Mouse (Mus musculus): ENCODE results near the gene Map1lc3a. TPM values are rescaled to one million over a fixed set of nuclear protein-coding genes. Genes with fewer than 3 reads are reported as not detected.

Gene Map1lc3a
- total and polyA plus RNA-seq, 2 experiments from 2014 or later, result 425 to 789 TPM

- H3K36me3 ChIP-seq (ENCODE audit: insufficient read depth), result peaks cover 85% of the 10 kb centered on the region
- H3K4me1 ChIP-seq (ENCODE audit: insufficient read depth), result no peaks in the 10 kb centered on the region
- ATAC-seq (no peak), DNase-seq (no peak)
- no peaks in the 10 kb centered on the region for H3K9me3 ChIP-seq (ENCODE audit: low read length)
- no peak overlapping the region for H3K4me3 ChIP-seq (ENCODE audit: low read depth, low read length)
- no peak for TF ChIP-seq CTCF (IDR thresholded peaks at IDR 0.05; ENCODE audit: low read depth)
- no peak overlapping the region for H3K9ac ChIP-seq
- no peak overlapping the region for H3K27ac ChIP-seq (ENCODE audit: low read depth, low read length)
- WGBS, result 100% methylated on average over 1 of the region's 1 CpGs
- H3K4me2 ChIP-seq (ENCODE audit: low read depth), result no peak overlapping the region
- no peaks in the 10 kb centered on the region for H3K27me3 ChIP-seq (ENCODE audit: insufficient read depth, low read length)
Observed at GRCm38 (mm10) chr2:155248206-155248605, 27.9 kb upstream of the Map1lc3a start.

- 86% methylated on average over 2 of the region's 2 CpGs for WGBS
Observed at GRCm38 (mm10) chr2:155248718-155249117, 27.4 kb upstream of the Map1lc3a start.

GRCm38 (mm10) chr2:155249588-155249987 lies 26.5 kb upstream of the Map1lc3a start:
- 92% methylated on average over 5 of the region's 5 CpGs for WGBS
- H3K27ac ChIP-seq (ENCODE audit: low read depth, low read length), result no peak overlapping the region
- TF ChIP-seq CTCF (IDR thresholded peaks at IDR 0.05; ENCODE audit: low read depth), result no peak
- H3K9me3 ChIP-seq (ENCODE audit: low read length), result no peaks in the 10 kb centered on the region
- H3K4me1 ChIP-seq (ENCODE audit: insufficient read depth), result no peaks in the 10 kb centered on the region
- no peak for DNase-seq
- H3K36me3 ChIP-seq (ENCODE audit: insufficient read depth), result peaks cover 71% of the 10 kb centered on the region
- H3K4me3 ChIP-seq (ENCODE audit: low read depth, low read length), result no peak overlapping the region
- H3K27me3 ChIP-seq (ENCODE audit: insufficient read depth, low read length), result no peaks in the 10 kb centered on the region
- H3K4me2 ChIP-seq (ENCODE audit: low read depth), result no peak overlapping the region
- no peak for ATAC-seq
- H3K9ac ChIP-seq, result no peak overlapping the region

More at GRCm38 (mm10) chr2:155248718-155249117, 27.4 kb upstream of the Map1lc3a start:
- no peak for TF ChIP-seq CTCF (IDR thresholded peaks at IDR 0.05; ENCODE audit: low read depth)
- H3K9ac ChIP-seq, result no peak overlapping the region
- DNase-seq (no peak), ATAC-seq (no peak)
- H3K27ac ChIP-seq (ENCODE audit: low read depth, low read length), result no peak overlapping the region
- peaks cover 80% of the 10 kb centered on the region for H3K36me3 ChIP-seq (ENCODE audit: insufficient read depth)
- no peak overlapping the region for H3K4me2 ChIP-seq (ENCODE audit: low read depth)
- no peaks in the 10 kb centered on the region for H3K27me3 ChIP-seq (ENCODE audit: insufficient read depth, low read length)
- no peaks in the 10 kb centered on the region for H3K9me3 ChIP-seq (ENCODE audit: low read length)
- H3K4me3 ChIP-seq (ENCODE audit: low read depth, low read length), result no peak overlapping the region
- H3K4me1 ChIP-seq (ENCODE audit: insufficient read depth), result no peaks in the 10 kb centered on the region

- no peak overlapping the region for H3K4me2 ChIP-seq (ENCODE audit: low read depth)
- no peaks in the 10 kb centered on the region for H3K9me3 ChIP-seq (ENCODE audit: low read length)
- no peak overlapping the region for H3K27ac ChIP-seq (ENCODE audit: low read depth, low read length)
- H3K4me3 ChIP-seq (ENCODE audit: low read depth, low read length), result no peak overlapping the region
- no peak for TF ChIP-seq CTCF (IDR thresholded peaks at IDR 0.05; ENCODE audit: low read depth)
- WGBS, result 91% methylated on average over 6 of the region's 6 CpGs
- H3K9ac ChIP-seq, result no peak overlapping the region
- no peak for ATAC-seq
- no peaks in the 10 kb centered on the region for H3K27me3 ChIP-seq (ENCODE audit: insufficient read depth, low read length)
- H3K36me3 ChIP-seq (ENCODE audit: insufficient read depth), result no peaks in the 10 kb centered on the region
- no peaks in the 10 kb centered on the region for H3K4me1 ChIP-seq (ENCODE audit: insufficient read depth)
- DNase-seq, result no peak
Observed at GRCm38 (mm10) chr2:155265526-155265925, 10.6 kb upstream of the Map1lc3a start.

- ATAC-seq, result no peak
- Histone ChIP-seq H3K4me1 (ENCODE audit: insufficient read depth) (no peaks in the 10 kb centered on the region), H3K9me3 (ENCODE audit: low read length) (no peaks in the 10 kb centered on the region), H3K27ac (ENCODE audit: low read depth, low read length) (no peak overlapping the region), H3K4me3 (ENCODE audit: low read depth, low read length) (no peak overlapping the region), H3K9ac (no peak overlapping the region), H3K4me2 (ENCODE audit: low read depth) (no peak overlapping the region), H3K27me3 (ENCODE audit: insufficient read depth, low read length) (no peaks in the 10 kb centered on the region), H3K36me3 (ENCODE audit: insufficient read depth) (no peaks in the 10 kb centered on the region)
- TF ChIP-seq CTCF (IDR thresholded peaks at IDR 0.05; ENCODE audit: low read depth), result no peak
- WGBS, result 83% methylated on average over 5 of the region's 5 CpGs
- DNase-seq, result no peak
Observed at GRCm38 (mm10) chr2:155266896-155267295, 9.2 kb upstream of the Map1lc3a start.

GRCm38 (mm10) chr2:155271957-155272356 lies 4.1 kb upstream of the Map1lc3a start:
- Histone ChIP-seq H3K9me3 (ENCODE audit: low read length) (no peaks in the 10 kb centered on the region), H3K4me2 (ENCODE audit: low read depth) (no peak overlapping the region), H3K4me1 (ENCODE audit: insufficient read depth) (no peaks in the 10 kb centered on the region), H3K27me3 (ENCODE audit: insufficient read depth, low read length) (no peaks in the 10 kb centered on the region), H3K27ac (ENCODE audit: low read depth, low read length) (no peak overlapping the region), H3K36me3 (ENCODE audit: insufficient read depth) (no peaks in the 10 kb centered on the region), H3K4me3 (ENCODE audit: low read depth, low read length) (no peak overlapping the region), H3K9ac (no peak overlapping the region)
- TF ChIP-seq CTCF (IDR thresholded peaks at IDR 0.05; ENCODE audit: low read depth), result peak; percentile 48
- 84% methylated on average over 6 of the region's 6 CpGs for WGBS
- ATAC-seq (no peak), DNase-seq (no peak)

- Histone ChIP-seq H3K4me3 (ENCODE audit: low read depth, low read length) (no peak overlapping the region), H3K9ac (no peak overlapping the region), H3K4me1 (ENCODE audit: insufficient read depth) (no peaks in the 10 kb centered on the region), H3K9me3 (ENCODE audit: low read length) (no peaks in the 10 kb centered on the region), H3K36me3 (ENCODE audit: insufficient read depth) (peaks cover under 1% of the 10 kb centered on the region; the same call in 1 of the 2 replicates), H3K27ac (ENCODE audit: low read depth, low read length) (no peak overlapping the region), H3K27me3 (ENCODE audit: insufficient read depth, low read length) (no peaks in the 10 kb centered on the region), H3K4me2 (ENCODE audit: low read depth) (no peak overlapping the region)
- no peak for ATAC-seq
- no peak for DNase-seq
- no peak for TF ChIP-seq CTCF (IDR thresholded peaks at IDR 0.05; ENCODE audit: low read depth)
- WGBS, result 81% methylated on average over 10 of the region's 10 CpGs
Observed at GRCm38 (mm10) chr2:155272396-155273170, 3.5 kb upstream of the Map1lc3a start.

Data from forebrain, postnatal 0 days (tissue).